Mouse (Mus musculus) adrenal gland, adult 18-20 months (tissue): ENCODE data around the gene Hoxd8. TPM values are rescaled to one million over a fixed set of nuclear protein-coding genes. Genes with fewer than 3 reads are reported as not detected.

Experiments
- DNase-seq, 2 experiments: peaks; one replicate each; pipeline ENCODE4 v3.0.0; 2021 to 2022; ENCODE audit warnings: low spot score in 2 of 2
- total RNA-seq, 2 experiments: library from RNA; stranded (reverse); gene quantifications; 1 replicate in 1 of 2; 2 replicates in 1 of 2; pipeline ENCODE4 v1.2.3; 2021

Gene Hoxd8
- total RNA-seq, 2 experiments from 2014 or later = 24.6 to 36.4 TPM

DNA sequence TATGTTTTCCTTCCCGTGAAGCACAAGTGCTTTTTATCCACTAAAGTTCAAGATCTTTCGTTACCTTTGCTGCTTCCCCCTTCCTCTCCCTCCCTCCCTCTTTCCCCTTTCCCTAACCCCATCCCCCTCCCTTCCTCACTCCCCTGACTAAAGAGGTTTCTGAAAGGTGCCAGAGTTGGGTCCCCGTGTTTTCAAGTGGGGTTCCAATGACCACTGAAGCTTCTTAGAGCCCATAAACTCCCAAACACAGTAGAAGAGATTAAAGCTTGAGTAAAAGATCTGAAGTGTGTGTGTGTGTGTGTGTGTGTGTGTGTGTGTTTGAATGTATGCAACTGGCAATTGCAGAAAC is 35.2 kb upstream of the Hoxd8 start:
- no peak for DNase-seq

DNA sequence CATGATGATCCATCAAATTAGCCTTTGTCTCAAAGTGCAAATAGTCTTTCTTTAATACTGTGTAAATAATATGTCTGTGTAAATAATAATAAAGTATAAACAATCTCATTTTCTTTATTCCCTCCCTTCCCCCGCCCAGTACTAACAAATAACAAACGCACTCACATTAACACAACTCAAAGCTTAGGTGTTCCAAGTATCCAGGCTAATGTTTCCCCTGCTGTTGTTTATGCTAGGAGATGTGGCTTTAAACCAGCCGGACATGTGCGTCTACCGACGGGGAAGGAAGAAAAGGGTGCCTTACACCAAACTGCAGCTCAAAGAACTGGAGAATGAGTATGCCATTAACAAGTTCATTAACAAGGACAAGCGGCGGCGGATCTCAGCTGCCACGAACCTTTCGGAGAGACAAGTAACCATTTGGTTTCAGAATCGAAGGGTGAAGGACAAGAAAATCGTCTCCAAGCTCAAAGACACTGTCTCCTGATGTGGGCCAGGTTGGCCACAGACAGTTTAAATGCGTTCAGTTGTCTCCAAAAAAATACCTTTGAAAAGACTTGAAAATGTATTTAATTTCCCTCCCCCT is 34.7 kb upstream of the Hoxd8 start:
- DNase-seq = no peak

DNA sequence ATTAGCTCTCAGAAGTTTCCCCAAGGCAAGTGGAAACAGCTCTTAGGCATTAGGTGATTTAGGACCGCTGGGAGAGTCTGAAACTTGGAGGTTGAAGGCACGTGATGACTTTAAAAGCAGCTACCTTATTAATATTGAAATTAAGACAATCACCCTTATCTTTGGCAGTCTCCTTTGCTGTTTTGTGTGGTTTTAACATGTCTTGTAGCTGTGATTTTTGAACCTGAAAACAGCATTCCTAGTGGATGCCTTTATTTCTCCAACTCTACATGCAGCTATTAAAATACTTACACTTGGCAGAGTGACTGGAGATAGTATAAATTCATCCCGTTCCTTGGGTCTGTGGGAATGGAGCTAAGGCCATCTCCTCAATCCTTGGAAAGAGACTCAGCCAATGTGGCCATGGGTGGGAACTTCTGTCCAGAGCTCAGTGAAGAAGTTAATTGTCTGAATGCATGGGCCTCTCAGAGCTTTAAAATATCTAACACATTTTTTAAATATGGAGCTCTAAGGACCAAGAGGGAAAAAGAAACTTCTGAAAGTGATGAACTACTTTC is 33.7 kb upstream of the Hoxd8 start:
- DNase-seq = no peak

DNA sequence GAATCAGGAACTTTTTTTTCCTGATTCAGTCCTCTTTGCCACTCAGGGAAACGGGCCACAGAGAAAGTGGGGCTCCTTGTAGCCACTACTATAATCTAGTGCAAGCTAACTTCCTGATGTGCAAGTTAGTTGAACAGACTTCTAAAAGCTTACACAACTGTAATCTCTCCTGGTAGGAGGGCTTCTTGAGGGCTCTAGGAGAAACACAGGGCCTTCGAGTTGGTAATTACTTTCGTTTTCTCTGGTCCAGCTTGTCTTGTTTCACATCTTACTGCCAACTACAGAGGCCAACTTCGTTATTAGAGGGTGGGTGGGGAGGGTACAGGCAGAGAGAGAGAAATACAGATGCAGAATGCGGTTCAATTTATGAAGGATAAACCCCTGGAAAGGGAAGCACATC is 32.6 kb upstream of the Hoxd8 start:
- no peak for DNase-seq

DNA sequence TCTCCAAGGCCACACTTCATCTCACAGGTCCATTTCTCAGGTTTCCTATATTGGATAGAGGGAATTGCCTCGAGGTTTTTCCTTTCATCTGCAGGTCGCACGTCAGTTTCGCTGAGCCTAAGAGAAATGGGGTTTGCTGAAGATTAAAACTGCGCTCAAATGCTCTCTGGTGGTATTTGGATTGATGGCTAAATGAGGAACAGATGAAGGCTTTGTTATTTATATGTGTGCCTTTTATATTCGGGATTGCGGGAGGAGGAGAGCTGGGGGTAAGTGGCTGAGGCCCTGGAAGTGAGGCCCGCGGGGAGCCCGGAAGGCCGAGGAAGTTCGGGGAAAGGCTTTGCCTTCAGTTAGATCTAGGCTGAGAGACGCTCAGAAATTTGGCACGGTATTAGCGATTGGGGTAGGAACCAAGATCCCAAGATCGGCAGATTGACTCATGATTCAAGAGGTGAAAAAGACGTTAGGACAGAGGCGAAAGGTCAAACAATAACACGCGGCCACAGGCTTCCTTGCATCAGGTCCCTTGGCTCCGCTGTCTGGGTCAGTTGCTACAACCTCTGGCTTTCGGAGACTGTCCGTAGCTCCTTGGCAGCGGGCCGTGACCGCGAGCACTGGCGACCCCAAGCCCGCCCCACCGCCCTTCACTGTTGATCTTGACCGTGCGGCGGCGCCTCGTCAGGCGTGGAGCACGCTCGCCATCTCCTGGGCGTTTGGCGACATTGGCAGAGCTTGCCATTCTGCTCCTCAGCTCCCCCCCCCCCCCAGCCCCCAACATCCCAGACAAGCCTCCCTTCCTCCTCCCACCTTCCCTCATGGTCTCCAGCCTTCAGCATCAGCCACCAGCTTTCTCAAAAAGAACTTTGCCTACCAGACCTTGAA is 31.7 kb upstream of the Hoxd8 start:
- DNase-seq = no peak

DNA sequence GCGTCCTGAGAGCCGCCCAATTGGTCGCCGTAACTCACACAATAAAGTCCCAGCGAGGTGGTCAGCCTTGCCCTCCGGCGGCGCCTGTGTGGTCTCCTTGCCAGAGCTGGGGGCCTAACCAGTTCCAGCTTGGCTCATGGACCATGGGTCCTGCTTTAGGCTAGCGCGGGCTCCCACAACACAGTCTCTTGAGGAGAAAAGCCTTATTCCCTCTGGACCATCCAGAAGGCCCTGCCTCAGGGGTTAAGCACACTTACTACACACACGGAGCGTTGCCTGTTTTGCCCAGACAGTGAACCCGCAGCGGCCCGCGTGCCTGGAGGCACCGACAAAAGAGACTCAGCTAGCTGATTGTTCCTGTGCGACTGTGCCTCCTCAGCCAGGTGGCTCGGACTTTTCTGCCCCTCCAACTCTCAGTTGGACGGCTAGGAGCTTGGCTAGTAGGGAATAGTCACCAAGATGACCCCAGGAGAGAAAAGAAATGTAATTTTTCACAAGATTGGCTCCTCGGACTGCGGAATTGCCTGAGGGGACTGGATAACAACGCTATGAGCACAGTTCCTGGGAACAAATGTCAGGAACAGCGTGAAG is 30.5 kb upstream of the Hoxd8 start:
- no peak for DNase-seq

DNA sequence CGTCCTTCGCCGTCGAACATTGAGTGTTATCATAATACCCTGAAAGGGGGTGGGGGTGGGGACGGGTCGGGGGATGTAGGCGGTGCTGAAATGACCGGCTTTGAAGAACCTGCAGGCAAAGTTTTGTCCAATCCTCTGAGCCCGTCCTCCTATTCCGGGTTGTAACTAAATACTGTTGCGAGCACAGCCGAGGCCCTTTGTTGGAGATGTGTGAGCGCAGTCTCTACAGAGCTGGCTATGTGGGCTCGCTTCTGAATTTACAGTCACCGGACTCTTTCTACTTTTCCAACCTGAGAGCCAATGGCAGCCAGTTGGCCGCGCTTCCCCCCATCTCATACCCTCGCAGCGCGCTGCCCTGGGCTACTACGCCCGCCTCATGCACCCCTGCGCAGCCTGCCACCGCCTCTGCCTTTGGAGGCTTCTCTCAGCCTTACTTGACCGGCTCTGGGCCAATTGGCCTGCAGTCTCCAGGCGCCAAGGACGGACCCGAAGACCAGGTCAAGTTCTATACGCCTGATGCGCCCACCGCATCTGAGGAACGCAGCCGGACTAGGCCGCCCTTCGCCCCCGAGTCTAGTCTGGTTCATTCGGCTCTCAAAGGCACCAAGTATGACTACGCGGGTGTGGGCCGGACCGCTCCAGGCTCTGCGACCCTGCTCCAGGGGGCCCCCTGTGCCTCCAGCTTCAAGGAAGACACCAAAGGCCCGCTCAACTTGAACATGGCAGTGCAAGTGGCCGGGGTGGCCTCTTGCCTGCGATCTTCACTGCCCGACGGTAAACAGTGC is 29.3 kb upstream of the Hoxd8 start, which contains the start of gene Hoxd12:
Gene Hoxd12, plus strand, starts transcription at position 133 of the 785 bp plus-strand sequence.
- DNase-seq = no peak

DNA sequence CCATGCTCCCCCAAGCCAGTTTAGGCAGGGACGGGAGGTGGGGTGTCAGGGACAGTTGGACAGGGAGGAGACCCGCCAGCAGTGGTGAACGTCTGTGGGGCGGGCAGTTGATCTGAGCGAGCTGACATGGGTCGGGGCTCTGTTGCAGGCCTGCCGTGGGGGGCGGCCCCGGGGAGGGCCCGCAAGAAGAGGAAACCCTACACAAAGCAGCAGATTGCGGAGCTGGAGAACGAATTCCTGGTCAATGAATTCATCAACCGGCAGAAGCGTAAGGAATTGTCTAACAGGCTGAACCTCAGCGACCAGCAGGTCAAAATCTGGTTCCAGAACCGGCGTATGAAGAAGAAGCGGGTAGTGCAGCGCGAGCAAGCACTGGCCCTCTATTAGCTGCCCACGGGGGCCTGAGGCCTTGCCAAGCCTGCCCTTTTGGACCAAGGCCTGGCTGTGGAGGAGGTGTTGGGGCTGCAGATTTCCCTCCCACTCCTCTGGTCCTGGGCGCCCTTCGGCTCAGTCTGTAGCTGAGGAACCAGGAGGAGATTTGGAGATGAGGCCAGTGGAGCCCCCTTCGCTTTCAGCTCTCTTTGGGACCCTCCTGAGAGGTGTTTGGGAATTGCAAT is 28.6 kb upstream of the Hoxd8 start:
- DNase-seq = no peak

DNA sequence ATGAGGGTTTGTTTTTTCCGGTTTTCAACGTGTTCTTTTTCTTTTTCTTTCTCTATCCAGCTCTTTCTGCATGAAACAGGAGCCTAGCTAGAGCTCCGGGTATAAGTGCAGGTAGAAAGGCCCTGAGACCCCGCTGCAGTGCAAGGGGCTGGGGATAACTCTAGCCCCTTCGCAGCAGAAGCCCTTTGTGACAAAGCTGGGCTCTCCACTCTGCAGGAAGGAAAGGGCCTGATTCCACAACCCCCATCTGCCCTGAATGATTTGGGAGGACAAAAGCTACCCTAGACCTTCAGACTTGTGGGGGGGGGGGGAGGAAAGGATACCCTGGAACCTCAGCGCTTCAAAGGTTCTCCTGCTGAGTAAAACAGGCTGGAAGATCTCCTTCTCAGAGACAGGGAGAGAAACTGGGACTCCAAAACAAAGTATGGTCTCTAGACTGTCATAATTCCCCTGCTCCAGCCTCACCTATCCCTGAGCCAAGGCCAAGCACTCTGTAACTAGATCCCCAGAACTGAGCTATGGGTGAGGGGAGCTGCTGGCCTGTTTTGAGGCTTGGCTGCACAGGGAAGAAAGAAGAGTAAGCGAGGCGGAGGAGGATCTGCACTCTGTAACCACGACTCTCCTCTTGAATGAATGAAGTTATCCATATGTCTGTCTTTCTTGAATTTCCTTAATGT is 27.9 kb upstream of the Hoxd8 start:
- no peak for DNase-seq

DNA sequence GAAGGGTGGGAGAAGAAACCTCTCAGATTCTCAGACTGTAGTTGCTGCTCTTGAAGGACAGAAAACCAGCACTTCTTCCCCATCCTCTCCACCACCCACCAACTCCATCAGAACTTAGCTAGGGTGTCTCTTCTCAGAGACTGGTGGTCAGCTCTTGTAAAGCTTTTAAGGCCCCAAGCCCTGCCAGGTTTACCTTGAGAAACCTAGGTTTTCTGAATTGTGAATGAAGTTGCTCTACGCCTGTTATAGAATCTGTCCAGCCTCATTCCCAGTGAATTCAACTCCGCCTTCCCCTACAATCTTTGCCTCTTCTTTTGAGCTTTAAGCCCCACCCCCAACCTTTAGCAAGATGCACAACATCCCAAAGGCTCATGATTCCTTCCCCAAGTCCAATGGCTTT is 27.3 kb upstream of the Hoxd8 start:
- DNase-seq = no peak

DNA sequence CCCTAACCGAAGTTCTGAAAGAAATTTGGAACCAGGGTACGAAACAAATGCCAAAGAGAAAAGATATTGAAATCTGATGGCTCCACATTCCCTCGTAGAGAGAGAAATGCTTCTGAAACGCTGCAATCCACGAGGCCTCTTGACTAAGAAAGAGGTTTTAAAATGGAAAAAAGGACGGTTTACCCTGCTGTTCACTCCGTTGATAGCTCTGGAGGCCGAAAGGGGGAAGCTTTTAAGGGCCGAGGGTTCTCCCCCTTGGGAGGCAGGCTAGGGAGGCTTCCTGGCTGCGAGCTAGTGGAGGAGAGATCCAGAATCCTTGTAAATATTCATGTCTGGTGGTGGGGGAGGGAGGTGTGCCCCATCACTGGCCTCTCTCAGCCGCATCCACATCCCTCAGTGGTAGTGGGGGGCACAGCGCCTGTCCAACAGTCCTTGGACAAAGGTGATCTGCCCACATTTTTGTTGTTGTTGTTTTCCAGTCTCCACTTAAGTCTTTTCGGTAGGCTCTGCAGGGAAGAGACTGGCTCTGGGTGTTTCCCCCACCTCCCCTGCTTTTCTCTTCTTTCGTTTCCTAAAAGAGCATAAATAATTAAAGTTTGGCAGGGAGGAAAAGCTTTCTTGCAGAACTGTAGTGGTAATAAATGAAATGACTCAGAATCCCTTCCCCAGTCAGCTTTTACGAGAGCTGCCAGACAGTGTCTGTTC is 25.4 kb upstream of the Hoxd8 start, which contains the start of gene Hoxd11:
Gene Hoxd11, plus strand, starts transcription at position 667 of the 705 bp plus-strand sequence.
- DNase-seq = no peak

DNA sequence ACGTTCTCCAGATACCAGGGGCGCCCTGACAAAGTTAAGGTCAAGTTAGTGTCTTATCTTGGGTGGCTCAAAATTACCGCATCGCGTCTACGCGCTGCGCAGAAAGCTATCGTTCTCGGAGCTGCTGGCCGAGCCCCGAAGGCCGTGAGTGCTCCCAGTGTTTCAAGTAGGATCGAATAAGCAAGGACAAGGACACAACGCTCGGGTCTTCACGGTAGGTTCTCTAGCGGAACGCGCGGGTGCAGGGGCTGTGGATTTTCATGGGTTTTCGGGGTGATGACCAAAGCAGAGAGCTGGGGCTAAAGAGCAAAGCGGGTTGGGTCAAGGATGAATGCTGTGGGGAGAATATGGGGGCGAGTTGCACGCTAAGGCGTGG is 24.8 kb upstream of the Hoxd8 start:
- DNase-seq = no peak

DNA sequence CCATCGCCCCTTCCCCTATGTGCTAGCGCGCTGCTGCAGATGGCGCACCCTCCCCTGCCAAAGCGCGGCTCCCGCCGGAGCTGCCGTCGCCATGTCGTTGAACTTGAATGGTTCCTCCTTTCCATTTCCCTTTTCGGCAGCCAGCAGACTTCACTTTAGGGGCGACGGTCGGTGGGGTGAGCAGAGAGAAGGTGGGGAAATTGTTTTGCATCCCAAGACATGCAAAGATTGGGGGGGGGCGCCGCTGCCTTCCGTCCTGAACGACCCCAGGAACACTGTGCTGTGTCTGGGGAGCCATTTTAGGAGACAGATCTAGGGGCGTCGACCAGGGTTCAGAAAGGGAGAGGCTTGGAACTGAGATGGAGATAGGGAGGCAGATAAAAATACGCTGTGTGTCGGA is 24.4 kb upstream of the Hoxd8 start:
- DNase-seq = no peak

DNA sequence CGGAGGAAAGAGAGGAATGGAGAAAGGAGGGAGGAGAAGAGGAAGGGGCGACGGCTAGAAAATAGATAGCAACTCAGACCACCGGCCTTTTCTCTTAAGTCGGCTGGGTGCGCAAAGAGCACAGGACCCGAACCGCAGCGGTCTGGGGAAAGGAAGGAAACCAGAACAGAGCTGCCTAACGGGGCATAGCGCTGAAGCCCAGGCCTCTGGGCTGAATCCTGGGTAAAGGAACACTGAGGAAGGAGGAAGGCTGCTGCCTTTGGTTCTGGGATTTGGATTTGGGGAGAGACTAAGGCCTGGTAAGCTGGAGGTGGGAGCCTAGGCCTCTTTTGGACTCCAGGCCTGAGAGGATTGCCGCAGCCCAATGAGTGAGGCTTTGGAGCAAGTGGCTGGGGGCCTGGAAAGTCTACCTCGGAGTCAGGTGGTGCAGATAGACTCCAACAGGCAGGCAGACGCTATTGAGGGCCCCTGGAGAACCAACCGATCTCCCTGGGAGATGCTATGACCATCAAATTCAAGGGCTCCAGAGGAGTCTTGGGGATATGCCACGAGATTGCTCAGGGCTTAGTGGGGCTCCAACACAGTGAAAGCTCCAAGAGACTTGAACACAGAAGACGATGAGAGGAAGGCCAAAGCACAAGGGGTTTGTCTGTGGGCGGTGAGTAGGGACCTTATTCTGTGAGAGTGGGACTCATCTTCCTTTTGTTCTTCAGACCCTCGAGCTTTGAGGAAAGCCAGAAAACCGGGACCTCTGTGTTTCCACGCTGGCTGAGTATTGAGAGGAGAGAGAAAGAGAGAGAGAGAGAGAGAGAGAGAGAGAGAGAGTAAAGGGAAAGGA is 23.6 kb upstream of the Hoxd8 start:
- no peak for DNase-seq

DNA sequence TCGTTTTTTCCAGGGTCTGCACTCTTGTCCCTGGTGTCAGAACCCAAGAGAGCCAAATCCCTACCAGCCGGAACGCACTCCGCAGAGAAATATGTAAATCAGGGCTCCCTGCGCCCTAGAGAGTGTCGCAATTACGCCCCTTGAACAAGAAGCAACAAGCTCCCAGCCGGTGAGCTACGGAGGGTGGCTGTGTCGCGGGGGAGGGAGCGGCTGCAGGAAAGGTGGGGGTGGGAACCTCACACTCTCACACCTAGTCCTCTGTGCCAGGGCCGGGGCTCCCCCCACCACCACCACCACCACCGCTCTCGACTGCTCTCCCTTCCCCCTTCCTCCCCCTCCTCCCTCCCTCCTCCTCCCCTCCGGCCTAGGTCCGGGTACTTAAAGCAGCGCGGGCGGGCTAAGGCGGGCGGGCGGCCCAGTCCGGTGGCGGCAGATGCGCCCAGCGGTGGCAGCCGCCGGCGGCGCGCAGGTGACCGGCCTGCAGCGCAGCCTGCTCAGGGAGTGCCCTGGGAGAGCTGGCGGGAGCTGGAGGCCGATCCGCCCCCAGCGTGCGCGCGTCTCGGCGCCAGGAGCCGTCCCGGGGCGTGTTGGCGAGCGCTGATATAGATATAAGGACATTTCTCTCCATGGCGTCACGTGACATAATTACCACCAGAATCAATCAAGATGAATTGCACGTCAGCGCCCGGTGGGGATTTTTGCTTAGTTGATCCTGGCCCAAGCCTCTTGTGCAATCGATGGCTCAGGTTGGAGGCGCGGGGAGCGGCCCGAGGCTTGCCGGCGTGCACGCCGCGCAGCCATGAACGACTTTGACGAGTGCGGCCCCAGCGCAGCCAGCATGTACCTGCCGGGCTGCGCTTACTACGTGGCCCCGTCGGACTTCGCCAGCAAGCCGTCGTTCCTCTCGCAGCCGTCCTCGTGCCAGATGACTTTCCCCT is 22.6 kb upstream of the Hoxd8 start:
- no peak for DNase-seq

DNA sequence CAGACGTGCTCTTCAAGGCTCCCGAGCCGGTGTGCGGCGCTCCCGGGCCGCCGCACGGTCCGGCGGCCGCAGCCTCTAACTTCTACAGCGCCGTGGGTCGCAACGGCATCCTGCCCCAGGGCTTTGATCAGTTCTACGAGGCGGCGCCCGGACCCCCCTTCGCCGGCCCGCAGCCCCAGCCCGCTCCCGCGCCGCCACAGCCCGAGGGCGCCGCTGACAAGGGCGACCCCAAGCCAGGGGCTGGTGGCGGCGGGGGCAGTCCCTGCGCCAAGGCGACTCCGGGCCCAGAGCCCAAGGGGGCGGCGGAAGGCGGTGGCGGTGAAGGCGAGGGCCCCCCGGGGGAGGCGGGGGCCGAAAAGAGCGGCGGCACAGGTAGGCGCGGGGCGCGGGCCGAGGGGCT is 21.6 kb upstream of the Hoxd8 start:
- no peak for DNase-seq

DNA sequence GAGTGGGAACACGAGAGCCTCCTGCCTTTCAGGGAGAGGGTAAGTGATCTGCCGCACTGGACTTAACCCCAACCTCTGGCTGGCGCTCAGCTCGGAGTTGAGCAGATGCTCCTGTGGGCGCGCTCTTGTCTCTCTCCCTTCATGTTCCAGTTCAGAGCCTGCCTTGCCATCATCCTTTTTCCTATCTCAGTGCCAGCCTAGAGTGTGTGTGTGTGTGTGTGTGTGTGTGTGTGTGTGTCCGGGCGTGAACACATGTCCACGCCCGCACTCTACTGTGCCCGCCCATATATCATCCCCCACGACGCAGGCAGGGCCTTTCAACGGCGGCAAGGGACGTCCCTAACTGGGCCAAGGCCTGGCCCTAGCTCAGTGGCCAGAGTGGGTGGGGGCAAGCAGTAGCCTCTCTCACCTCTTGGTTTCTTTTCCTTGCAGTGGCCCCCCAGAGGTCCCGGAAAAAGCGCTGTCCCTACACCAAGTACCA is 20.9 kb upstream of the Hoxd8 start:
- DNase-seq = no peak
